Mouse (Mus musculus): ENCODE results near the gene Unc13b. TPM values are rescaled to one million over a fixed set of nuclear protein-coding genes. Genes with fewer than 3 reads are reported as not detected.

Unc13b gene
- total RNA-seq, 1 experiment from 2014 or later: 12.1 TPM

DNA sequence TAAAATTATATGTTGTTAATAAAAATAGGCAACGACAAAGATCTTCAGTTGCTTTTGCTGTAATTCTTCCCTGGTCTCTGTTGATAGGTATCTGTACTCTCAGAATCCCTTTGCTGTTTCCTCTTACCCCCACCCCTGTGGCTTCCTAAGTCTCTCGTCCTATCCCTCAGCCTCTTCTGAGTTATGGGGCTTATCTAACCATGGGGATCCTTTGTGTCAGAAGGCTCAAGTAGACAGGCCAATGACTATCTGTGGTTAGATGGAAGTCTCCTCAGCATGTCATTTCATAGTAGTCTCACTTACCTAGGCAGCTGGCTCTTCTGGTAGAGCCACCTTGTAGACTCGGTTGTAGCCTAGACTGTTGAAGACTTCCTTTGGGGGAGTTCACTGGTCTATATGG lies 173.1 kb downstream of the Unc13b start:
- DNase-seq: no peak

DNA sequence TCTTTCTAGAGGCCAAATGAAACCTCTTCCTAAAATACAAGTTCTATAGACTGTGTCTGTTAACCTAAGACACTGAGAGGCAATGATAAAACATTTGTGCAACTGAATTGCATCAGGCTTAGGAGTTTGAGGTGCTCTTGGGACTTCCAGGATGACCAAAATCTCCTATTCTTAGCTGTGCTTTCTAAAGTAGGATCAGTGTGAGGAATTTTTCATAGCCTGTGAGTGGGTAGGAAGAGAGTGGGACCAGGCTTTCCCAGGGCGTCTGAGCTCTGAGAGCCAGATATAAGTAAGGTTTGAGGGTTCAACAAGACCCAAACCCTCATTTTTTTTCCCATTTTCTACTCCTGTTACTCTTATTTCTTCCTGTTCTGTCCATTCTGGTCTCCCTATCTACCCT lies 174.2 kb downstream of the Unc13b start:
- no peak for DNase-seq

DNA sequence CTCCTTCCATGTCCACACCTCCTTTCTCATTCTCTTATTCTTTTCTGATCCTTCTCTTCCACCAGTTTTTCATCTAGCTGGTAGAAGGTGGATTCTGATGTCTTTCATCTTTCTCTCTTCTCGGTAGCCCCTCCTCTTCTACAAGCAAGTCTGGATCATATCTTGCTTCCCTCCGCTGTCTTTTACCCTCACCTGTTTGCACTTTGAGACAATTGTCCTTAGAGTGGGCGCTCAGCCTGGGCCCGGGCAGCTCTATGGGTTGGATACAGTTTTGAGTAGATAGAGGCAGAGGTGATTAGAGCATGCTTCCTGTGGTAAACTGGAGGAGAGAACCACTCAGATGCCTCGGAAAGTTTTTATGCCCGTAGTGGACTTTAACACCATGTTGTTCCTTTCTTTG lies 174.7 kb downstream of the Unc13b start:
- DNase-seq: no peak

DNA sequence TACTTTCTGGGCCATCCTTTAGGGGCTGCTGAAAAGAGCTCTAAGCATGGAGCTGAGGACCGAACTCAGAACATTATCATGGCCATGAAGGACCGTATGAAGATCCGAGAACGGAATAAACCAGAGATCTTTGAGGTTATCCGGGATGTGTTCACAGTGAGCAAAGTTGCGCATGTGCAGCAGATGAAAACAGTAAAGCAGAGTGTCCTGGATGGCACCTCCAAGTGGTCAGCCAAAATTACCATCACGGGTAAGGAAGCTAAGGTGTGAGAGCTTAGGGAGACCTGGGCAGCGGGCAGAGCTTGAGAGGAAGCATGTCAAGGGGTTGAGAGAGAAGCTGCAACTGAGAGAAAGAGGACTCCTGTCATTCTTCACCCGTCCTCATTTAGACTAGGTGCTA lies 178.1 kb downstream of the Unc13b start:
- no peak for DNase-seq

DNA sequence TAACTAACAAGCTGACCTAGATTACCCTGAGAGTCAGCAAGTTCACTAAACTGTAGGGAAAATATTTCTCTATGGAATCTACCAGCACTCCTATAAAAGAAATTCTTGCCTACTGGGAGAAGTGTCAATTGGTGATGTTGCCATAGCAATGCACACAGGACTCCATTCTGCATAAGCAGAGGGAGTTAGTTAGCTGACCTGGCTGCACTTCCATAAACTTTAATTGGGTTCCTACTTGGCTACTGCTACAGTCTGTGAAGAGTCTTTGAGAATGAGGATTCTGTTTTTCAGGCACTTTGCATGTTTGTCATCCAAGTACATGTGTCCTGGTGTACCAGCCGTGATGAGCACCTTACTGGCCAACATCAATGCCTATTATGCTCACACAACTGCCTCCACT lies 182.0 kb downstream of the Unc13b start:
- DNase-seq: no peak

DNA sequence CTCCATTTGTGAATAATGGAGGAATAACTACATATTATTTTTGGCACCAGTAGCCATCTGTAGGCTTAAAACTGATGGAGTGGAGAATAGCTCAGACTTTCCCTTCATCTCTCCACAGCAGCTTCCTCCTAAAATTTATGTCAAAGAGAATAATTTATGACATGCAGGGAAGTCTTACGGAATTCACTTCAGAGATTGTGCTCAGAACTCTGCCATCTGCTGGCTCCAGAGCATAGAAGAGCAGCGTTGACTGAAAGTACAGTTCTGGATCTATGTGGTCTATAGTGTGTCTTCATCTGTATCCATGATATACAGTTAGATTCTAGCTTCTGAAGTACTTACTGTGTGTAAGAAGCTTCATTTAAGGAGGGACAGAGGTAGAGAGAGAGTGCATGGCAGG lies 185.3 kb downstream of the Unc13b start:
- DNase-seq: peak; percentile 20

DNA sequence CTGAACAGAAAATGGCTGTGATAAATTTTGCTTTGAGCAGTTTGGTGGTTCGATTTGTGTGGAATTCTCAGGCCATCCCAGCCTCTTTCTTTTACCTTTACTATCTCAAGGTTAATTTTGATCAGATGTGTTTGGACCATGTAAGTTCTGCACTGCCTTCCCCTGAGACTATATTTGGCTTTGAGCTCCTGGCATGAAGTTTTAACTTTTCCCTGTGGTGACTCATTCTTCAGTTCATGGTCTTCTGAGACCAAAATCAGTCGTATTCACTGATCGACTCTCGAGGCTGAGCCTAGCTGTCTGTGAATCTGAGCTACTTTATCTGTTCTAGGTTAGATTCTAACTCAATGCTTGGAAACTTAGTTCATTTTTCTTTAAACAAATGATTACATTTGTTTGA lies 187.0 kb downstream of the Unc13b start:
- DNase-seq: peak; percentile 14

DNA sequence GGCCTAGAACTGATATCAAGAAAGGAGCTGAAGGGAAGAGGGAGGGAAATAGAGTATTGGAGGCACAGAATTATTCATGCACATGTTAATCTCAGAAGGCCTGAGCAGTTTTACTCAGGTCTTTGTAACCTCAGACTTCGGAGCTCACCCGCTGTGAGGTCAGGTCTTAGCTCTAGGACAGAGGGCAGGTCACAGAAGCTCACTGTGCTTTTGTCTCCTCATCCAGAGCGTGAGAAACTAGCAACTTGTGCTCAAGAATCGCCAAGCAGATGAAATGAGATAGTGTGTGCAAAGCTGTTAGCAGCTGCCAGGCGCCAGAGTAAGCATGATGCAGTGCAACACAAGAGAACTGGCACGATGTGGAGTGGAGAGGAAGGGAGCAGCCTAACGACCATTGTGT lies 189.3 kb downstream of the Unc13b start:
- DNase-seq: no peak

DNA sequence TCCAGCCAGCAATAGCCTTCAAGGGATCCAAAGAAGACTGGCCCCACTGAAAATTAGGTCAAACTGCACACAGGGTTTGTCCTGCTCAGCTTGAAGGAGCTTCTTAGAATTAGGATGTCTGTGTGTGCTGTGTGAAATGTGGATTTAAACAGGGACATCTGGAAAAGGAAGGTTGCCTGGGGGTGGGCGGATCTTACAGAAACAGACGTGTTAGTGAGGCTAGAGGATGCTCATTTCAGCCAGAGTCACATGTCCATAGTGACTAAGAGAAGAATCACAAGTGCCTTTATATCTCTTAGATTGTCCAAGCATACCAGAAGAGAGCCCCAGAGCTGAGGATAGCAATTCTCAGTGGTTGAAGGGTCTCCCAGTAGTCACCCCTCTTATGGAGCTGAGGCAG lies 190.2 kb downstream of the Unc13b start:
- no peak for DNase-seq

DNA sequence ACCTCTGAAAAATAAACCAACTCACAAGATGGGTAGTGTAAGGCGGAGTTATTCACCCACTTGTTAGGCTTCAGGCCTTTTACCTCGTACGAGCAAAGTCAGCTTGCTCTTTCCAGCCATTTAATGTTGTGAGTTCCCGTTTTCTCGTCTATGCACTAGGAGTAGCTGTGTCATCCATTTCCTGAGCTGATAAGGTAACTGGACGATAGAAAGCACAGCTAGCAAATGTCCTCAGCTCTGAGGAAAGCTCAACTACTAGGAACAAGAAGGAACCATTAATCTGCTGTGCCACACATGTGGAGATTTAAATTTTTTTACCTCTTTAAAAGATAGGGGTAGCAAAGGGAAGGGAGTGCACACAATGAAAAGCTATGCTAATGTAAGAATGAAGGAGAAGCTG lies 192.5 kb downstream of the Unc13b start:
- DNase-seq: no peak

DNA sequence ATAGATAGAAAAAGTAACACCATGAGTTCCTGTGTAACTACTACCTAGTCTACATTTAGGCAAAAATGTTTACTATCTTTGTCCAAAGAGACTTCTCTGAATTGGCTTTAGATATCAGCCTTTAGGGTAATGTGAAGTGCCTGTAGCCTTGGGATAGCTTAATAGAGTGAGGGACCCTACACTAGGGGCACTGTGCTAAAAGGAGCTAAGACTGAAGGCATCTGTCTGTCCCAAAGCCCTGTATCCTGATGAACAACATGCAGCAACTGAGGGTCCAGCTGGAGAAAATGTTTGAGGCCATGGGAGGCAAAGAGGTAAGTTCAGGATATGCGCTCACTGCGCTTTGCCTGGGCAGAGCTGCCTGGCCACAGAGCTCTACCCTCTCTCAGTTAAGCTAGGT lies 198.3 kb downstream of the Unc13b start:
- no peak for DNase-seq

DNA sequence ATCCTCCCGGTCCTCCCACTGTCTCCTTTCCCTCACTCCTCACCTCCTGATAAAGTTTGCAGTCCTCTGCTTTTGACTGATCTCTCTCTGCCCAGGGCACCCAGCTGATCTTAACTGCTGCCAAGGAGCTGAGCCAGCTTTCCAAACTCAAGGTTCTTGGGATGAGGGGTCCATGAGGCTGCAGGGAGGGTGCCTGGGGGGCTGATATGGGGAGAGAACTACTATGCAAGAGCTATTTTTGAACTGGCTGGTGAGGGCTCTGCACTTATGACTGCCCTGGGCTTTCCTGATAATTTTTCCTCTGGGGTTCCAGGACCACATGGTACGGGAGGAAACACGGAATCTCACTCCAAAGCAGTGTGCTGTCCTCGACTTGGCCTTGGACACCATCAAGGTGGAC lies 199.8 kb downstream of the Unc13b start:
- DNase-seq: no peak

DNA sequence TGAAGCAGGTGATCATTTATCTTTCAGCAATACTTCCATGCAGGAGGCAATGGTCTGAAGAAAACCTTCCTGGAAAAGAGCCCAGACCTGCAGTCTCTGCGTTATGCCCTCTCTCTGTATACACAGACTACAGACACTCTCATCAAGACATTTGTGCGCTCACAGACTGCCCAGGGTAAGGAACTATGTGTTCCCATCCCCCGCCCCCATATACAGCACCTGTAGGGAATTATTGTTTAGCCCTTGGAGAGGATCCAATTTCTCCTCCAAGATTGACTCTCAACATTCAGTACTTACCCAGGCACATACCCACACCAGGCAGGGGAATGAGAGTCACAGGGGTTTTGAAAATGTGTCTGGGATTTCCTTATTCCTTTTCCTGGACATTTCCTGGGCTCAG lies 200.7 kb downstream of the Unc13b start:
- DNase-seq: no peak

DNA sequence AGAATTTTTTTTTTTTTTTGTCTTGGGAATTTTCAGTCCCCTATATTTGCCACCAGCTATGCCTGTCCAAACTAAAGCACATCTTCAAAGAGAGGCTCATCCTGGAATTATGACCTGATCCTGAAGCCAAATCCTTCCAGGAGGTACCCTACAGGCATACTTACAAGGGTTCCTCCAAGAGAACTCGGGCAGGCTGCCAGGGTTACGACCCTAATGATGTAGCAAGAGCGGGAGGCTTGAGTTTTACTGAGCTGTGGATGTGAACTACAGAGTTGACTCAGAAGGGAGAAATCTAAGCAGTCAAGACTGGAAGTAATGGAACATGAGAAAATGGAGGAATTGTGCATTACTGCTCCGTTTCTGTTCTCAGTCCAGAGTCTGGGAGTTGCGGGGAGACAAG lies 201.3 kb downstream of the Unc13b start:
- DNase-seq: peak; percentile 29

DNA sequence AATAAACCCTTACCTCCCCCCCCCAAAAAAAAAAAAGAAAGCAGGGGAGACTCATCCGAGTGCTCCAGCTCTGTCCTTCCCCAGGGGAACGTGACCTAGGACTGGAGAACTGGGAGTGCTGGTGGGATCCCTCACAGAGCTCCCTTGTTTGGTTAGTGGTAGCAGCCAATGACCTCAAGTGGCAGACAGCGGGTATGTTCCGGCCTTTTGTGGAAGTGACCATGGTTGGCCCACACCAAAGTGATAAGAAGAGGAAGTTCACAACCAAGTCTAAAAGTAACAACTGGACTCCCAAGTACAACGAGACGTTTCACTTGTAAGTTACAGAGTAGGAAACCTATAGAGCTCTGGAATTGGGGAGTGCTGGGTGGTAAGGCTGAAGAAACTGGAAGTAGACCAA lies 204.1 kb downstream of the Unc13b start:
- no peak for DNase-seq

DNA sequence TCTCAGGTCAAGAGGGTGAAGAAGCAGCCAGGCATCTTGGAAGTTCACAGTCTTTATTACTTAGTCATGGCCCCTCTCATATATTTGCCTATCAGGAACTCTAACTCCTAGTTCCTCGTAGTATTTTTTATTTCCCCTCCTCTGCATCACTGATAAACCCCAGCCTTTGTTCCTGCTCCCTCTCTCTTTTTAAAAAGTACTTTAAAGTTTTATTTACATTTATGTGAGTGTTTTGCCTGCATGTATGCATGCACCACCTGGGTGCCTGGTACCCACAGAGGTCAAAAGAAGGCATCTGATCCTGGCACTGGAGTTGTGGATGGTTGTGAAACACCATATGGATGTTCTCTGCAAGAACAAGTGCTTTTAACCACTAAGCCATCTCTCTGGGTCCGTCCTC lies 207.4 kb downstream of the Unc13b start:
- DNase-seq: no peak

DNA sequence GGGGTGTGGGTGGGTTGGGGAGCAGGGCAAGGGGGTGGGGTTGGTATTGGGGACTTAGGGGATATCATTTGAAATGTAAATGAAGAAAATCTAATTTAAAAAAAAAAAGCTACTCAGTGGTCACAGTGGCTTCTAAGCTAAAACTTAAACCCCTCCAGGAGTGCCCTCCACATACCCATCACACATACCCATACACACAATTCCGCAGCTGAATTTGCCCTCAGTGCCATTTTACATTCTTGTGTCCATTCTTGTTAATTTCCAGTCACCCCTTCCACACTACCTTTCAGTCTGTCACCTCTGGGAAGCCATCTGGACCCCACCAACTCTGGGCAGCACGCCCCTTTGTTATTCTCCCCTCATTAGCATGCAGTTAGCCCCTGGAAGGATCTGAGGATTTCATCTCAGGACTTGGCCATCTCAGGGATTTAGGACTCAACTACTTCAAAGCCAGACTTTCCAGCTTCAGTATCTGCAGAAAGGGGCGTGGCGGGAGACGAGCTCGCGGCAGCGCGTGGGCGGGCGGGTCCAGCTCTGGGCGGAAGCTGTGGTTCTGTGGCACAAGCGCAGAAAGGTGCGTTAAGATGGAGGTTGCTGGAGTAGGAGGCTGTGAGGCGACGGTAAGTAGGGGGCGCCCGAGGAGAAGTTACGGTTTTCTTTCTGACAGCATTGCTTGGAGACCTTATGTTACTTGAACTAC lies 208.0 kb downstream of the Unc13b start, which contains the start of gene Atp8b5:
Gene Atp8b5 (plus strand): TSS at position 537 of the 700 bp plus-strand sequence.
- peak; percentile 88 for DNase-seq

DNA sequence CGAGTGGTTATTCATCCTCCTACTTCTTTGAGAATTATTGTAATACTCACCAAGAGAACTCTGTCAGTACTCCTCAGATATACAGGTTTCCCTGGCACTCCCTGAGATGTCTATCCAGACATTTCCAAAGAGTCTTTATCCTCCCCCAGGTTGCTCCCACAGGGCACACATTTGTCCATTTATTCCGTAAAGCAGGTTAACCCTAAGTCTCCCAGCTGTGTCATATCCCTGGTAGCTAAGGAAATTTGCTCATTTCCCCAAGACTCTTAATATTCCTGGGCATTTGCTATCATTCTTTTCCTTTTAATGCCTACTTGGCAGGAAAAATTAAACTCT lies 208.5 kb downstream of the Unc13b start:
- no peak for DNase-seq

DNA sequence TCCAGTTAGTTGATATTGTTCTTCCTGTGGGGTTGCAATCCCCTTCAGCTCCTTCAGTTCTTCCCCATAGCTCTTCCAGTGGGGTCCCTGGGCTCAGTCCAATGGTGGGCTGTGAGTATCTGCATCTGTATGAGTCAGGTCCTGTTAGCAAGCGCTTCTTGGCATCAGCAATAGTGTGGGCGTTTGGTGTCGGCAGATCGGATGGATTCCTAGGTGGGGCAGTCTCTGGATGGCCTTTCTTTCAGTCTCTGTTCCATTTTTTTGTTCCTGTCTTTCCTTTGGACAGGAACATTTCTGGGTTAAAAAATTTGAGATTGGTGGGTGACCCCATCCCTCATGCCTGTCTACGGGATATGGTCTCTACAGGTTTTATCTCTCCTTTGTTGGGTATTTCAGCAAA lies 226.7 kb downstream of the Unc13b start:
- no peak for DNase-seq

DNA sequence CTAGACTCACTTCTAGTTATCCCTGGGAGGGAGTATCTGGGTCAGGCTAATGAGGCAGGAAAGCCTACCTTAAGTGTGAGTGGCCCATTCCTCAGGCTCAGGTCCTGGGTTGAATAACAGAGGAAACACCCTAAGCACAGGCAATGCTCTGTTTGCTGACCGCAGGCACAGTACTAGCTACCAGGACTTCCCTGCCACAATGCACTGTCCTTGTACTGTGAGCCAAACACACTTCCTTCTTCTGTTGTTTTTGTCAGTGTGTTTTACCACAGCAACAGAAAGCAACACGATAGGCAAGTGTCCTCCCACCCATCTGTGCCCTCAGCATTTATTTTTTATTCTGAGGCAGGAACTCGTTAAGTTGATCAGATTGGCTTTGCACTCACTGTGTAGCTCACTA lies 228.6 kb downstream of the Unc13b start:
- DNase-seq: no peak

DNA sequence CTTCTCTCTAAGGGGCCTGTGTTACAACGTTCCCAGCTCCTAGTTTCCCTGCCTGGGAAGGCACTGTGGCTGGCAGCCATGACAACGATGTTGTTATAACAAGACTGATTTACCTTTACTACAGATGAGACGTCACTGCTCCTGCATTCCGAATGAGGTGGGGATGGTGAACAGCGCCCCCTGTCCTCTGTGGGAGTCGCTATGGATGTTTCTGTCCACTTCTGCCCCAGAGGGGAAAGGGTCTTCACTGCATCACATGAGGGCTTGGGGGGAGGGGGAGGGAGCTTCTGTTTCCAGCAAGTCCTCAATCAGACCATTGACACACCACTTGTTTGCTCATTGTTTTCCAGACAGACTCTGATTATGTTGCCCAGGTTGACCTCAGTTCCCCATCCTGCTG lies 235.2 kb downstream of the Unc13b start:
- DNase-seq: peak; percentile 10

DNA sequence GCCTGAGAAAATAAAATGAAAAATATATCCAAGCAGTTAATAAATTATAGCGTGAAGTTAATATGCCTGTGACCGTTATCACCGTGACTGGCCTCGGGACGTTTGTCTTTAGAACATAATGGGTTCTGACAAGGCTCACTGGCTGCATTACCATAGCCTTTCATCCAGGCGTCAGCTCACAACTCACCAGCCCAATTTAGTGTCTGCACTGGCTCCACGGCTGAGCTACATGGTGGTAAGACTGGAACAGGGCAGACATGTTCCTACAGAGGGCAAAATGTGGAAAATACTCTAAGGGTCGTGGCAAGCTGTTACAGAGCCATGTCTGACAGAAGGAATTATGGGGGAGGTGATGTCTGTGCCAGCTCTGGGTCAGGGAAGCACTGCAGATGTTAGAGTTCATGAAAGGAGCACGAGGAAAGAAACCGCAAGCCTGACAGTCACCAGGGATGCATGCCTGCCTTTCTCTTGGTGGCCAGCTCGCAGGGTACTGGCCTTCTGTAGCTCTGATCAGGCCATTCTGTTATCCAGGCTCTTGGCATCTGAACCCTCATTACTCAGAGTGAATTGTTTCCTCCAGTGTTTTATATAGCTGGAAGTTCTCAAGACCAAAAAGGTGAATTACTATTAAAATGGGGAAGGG lies 251.1 kb downstream of the Unc13b start:
- DNase-seq: no peak

All from adrenal gland, postnatal 14 days (tissue).